8 mouse cellular contexts compared by ENCODE assay signal in the genomic region with DNA sequence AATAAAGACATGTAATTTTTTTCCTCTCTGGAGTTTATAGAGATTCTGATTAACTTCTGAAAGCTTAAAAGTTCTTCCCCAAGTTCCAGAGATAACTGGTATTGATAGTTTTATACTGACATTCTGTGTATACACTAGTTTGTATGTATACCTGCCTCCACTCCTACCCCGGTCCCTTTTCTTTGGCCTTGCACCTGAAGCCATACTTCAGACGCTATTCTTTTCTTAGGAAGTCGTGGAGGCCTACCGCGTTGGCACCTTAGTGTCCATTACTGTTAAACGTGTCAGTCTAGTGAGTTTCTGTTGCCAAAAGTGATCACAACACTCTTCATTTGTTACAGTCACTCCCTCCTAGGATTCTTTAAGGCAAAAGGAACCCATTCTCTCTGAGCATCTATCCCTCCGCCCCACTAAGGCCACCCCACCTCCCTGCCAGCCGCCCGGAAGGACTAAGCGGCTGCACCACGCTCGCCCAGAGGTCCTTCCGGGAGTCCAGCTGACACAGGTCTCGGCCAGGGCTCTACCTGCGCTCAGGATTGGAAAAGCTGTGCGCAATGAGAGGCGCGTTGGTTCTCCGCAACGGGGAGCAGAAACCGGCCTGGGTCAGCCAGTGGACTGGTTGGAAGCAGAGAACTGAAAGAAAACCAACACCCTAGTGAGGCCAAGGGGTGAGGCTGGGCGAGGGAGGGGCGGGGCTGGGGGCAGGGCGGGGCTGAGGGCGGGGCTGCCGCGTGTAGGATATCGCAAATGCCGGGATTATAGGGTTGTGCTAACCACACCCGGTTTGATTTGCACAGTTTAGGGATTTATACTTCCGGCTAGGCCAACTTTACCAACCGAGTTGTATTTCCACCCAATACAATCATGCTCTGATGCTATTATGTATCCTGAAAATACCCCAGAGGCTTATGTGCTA. TPM values are rescaled to one million over a fixed set of nuclear protein-coding genes. Genes with fewer than 3 reads are reported as not detected.
DNase-seq lines count a peak whose midpoint lies in the region; ATAC-seq and TF ChIP-seq lines count a peak whose summit lies in the region.

A gene (minus strand): TSS at position 672 of the 916 bp plus-strand sequence.

- peak; percentile 88 for DNase-seq in Muller cell, postnatal 12 days (ENCODE audit: inconsistent ontology term)
- peak; percentile 79 for DNase-seq in cerebellum, adult 8-10 months
- peak; percentile 75 for DNase-seq in forelimb bud, embryonic 11.5 days (ENCODE audit: low read depth, low spot score)
- peak; percentile 42 for DNase-seq in layer of hippocampus, adult 9-11 months
- peak; percentile 85 for DNase-seq in lung, postnatal 0 days (ENCODE audit: low spot score)
- DNase-seq in ovary, postnatal 10 days (ENCODE audit: low spot score): peak; percentile 58
- DNase-seq in thymus, postnatal 0 days (ENCODE audit: low spot score): peak; percentile 71

- 6% methylated on average over 32 of the region's 32 CpGs for WGBS in lung, postnatal 0 days

- no peaks in the 10 kb centered on the region for H3K4me1 ChIP-seq in lung, postnatal 0 days (ENCODE audit: insufficient read depth, low read depth, low read length)

- peak within 1 kb of the TSS; percentile 78 for H3K27ac ChIP-seq in lung, postnatal 0 days (ENCODE audit: low read length)

- no peaks in the 10 kb centered on the region for H3K27me3 ChIP-seq in lung, postnatal 0 days (replicated peaks; ENCODE audit: insufficient read depth, low read length)

- H3K9me3 ChIP-seq in lung, postnatal 0 days (ENCODE audit: low read length): no peaks in the 10 kb centered on the region

- peak within 1 kb of the TSS; percentile 46 for H3K4me2 ChIP-seq in lung, postnatal 0 days (replicated peaks; ENCODE audit: low read depth, low read length)

- TF ChIP-seq CTCF in lung, postnatal 0 days (IDR thresholded peaks at IDR 0.05): no peak

- peak; percentile 95 to 96 for ATAC-seq in hematopoietic stem cell, adult 5-6 weeks (replicated peaks in 1 of 2; ENCODE audit: insufficient read depth in 1 of 2, low FRiP score in 2 of 2, low TSS enrichment in 1 of 2, low read depth in 1 of 2, poor library complexity in 2 of 2, severe bottlenecking in 2 of 2)
- ATAC-seq in lung, postnatal 0 days: peak; percentile 94

- no peaks in the 10 kb centered on the region for H3K36me3 ChIP-seq in lung, postnatal 0 days (ENCODE audit: insufficient read depth, low read length)

- peak within 1 kb of the TSS; percentile 49 for H3K4me3 ChIP-seq in lung, postnatal 0 days (ENCODE audit: low read depth, low read length)

- no peak for TF ChIP-seq EP300 in lung, postnatal 0 days (IDR thresholded peaks at IDR 0.05)

- peak within 1 kb of the TSS; percentile 39 for H3K9ac ChIP-seq in lung, postnatal 0 days (replicated peaks; ENCODE audit: low read depth)

RNA-seq across cellular contexts. Expression of the gene that starts here (rescaled TPM):
- 6.6 and 24.2 TPM in 2 replicates for total RNA-seq in hematopoietic stem cell, adult 5-6 weeks (2017)
- 11.1 and 13.0 TPM in 2 replicates for polyA plus RNA-seq in lung, postnatal 0 days (2015; fragmentation: Nextera tagmentation; extraction: Ambion mirVana)
- polyA plus RNA-seq in thymus, postnatal 0 days (2015; fragmentation: Nextera tagmentation; extraction: Ambion mirVana): 10.7 and 11.2 TPM in 2 replicates

Comparison
In these comparisons a context has a peak if more than half of its experiments do, and no peak if none do; other contexts are left out.
1. Peak in every context shown above with its lines: DNase-seq, ATAC-seq, H3K4me3 ChIP-seq and H3K27ac ChIP-seq.